Mouse (Mus musculus) adipocyte (in vitro differentiated cells): Measurements from ENCODE around the gene Mrps14.

ENCODE experiments used
- DNase-seq: peaks from one replicate; pipeline ENCODE4 v3.0.0-alpha.2; 2016; ENCODE audit warnings: low spot score

Mrps14 gene

DNA sequence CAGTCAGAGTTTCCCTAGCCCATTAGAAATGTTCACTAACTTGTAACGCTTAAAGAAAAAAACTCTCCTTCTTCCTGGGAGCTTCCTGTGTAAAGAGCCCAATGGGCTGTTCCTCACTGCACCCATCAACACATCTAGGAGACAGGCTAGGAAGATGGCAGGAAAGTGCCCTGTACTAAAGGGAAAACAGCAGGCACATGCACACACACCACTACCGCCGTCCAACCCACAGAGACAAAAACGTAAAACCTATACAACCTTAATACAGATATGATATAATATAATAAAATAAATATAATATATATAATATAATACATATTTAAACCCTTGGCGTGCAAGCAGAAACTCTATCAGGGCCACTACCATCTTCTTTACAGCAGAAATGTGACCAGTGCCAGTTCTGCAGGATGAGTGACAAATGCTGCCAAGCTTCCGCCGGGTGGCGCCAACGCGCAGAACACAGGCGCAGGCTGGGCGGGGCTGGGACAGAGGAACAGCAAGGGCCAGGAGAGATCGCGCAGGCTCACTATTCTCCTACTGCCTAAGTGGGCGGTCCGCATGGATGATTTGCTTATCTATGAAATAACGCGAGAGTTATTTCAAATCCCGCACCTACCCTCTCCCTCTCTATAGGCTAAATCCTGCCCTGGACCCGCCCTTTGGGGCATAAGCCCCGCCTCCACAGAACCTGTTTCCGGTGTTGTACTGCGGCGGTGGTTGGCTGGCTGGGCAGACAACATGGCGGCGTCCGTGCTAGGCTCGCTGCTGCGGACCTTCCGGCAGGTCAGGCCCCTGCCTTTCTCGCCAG is at the start of gene Mrps14:
Gene Mrps14 (plus strand): TSS at position 687 of the 808 bp plus-strand sequence.
- peak; percentile 100 for DNase-seq

DNA sequence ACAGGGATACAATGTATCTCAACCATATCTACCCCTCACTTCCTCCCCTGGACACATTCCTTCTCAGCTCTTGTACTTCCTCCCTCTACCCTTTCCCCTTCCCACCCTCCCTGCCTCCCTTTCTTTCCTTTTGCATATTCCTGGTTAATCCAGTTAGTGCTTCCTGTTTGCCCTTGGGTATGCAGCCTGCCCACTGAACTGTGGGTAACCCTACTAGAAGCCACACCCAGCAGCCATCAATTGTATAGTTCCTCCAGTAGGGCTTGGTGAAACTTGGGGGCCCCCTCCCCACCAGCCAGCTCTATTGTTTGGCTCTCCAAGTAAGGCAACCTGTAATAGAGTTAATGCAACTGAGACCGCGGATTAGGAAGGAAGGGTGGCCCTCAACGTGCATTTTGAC is 49.4 kb upstream of the Mrps14 start:
- no peak for DNase-seq

DNA sequence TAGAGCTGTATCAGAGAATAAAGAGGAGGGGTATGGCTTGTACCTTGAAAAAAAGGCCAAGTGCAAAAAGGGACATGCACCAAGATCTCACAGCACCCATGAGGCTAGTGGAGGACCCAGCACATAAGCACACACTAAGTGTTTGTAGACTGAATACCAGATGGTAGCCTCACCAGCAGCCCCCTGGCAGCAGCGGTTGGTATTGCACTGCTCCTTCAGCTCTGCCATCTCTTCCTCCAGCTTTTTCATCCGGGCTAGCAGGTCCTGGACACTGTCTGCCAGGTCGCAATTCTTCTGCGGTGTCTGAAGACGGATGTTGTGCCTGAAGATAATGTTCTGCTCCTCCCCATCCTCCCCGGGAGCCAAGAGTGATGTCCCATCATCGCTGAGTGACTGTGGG is 47.7 kb upstream of the Mrps14 start:
- DNase-seq: no peak

DNA sequence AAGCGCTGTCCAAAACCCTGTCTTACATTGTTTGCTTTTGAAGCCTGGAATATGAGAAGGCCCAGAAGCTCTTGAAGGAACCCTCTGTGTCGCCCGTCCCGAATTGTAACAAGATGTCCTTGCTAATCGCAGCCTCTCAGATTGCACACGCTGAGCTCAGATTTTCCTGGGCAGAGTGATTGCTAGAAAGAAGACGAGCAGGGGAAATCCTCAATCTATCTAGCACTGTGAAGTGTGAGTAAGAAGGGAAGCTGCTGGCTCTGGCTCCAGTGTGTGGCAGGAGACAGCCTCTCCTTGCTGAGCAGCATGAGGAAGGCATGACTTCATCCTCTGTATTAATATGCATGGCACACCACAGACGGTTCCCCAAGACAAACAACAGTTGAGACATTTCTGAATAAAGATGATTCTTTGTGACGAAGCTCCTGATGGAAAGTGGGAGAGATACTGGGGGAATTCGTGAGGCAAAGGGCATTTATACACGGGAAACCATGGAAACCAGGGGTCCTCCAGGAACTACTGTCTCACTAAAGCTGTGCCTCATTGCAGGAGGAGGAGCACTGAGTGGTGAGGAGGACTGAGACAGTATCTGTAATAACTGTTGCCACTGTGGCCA is 45.6 kb upstream of the Mrps14 start:
- no peak for DNase-seq

DNA sequence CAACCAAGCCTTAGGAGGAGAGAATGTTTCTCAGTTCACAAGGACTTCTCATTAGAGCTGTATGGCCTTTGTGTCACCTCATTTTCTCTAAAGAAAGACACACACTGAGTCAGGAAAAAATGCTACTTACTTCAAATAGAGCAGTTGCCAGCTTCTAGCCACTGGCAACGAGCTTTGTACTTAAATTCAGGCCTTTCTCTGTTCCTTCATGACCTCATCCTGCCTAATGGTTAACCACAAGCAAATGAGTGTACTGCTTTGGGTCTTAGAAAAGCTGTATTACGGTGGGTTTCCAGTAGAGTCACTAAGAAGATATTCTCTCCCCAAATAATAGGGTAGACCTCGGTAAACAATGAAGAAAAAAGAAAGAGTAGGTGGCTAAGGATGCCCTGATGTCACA is 44.3 kb upstream of the Mrps14 start:
- DNase-seq: no peak

GRCm38 (mm10) chr1:160153480-160153879 is 41.5 kb upstream of the Mrps14 start, which contains the start of gene Tnn:
Tnn (minus strand) TSS chr1:160153580.
- no peak for DNase-seq

- DNase-seq: no peak
These were observed 36.8 kb upstream of the Mrps14 start for GRCm38 (mm10) chr1:160158190-160158589.

- DNase-seq: no peak
These were observed 28.4 kb upstream of the Mrps14 start for GRCm38 (mm10) chr1:160166600-160166999.

- no peak for DNase-seq
These were observed 18.1 kb upstream of the Mrps14 start for GRCm38 (mm10) chr1:160176903-160177302.

- DNase-seq: no peak
These were observed 13.8 kb upstream of the Mrps14 start for GRCm38 (mm10) chr1:160181216-160181615.

- DNase-seq: peak; percentile 73
These were observed 10.5 kb upstream of the Mrps14 start for GRCm38 (mm10) chr1:160184506-160184905.

DNA sequence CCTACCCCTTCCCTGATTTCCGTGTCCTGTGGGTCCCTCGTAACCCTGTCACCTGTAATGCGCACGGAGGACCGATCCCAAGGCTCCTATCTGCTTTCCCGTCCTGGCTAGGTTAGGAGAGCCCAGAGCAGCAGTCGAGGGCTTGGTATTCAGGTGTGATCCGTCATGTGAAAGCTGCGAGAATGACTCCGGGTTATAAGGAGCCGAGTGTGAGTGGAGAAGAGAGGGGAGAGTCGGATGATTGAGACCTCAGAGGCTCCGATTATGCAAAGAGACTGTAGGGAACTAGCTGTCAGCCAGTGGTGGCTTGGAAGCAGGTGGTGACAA is 285 bp downstream of the Mrps14 start:
- DNase-seq: no peak

GRCm38 (mm10) chr1:160205486-160205885 is 10.5 kb downstream of the Mrps14 start:
- peak; percentile 49 for DNase-seq

- DNase-seq: no peak
These were observed 14.8 kb downstream of the Mrps14 start for GRCm38 (mm10) chr1:160209844-160210243.

DNA sequence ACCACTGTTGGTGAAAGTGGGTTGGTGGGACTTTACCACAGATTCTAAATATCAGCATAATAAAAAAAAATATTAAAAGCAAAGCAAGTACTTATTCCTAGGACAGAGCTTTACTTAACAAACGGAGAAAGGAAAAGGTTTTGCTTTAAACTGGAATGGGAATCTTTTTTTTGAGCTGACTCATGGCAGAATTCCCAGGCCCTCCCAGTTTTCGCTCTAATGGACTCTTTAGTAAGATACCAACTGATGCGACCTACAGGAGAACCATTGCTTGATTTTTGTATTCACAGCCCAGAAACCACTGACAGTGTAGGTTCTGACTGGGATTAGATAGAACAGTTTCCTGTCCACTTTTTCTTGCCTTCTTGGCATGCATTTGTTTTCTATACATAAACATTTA is 15.6 kb downstream of the Mrps14 start:
- DNase-seq: peak; percentile 62

DNA sequence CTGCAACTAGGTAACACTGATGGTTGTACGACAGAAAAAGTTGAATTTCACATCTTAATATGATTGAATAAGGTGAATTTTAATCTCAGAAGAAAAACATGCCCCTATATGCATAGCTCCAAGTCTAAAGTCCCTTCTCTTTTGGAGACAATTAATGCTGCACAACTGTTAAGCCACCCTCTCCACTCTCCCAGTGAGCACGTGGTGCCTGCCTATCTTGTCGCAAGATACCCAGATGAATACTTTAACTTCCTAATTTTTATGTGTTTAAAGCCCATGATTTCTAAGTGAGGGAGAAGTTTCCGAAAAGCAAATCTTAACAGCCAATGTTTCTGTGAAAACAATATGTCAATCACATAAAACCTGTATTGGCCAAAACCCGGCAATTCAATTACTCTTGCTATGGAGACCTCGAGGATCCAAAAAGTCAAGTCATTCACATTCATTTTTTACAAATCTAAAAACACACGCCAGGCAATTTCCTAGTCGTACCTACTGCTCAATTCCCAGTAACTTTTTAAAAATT is 16.6 kb downstream of the Mrps14 start:
- DNase-seq: no peak

DNA sequence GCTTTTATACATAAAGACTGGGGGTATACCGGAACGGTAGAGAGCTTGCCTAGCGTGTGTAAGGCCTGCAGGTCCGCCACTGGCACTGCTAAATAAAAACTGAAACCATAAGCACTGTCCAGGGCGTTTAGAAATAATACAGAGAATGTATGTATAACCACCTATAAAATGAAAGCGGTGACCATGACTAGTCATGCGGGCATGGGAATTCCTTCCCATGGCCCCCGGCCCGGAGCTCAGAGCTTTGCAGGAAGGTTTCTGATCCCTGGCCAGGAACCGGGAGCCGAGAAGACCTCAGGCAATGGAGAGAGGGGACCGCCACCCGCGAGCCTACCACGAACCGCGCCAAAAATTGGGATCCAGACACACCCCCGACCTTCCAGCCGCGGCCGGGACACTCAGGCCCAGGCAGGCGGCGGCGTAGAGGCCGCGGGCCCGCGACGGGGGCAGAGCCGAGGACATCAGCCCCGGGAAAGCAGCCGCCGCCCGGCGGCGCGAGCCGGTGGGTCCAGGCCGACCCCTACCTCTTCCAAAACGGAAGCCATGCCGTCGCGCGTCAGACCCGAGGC is 17.2 kb downstream of the Mrps14 start:
- DNase-seq: peak; percentile 51

DNA sequence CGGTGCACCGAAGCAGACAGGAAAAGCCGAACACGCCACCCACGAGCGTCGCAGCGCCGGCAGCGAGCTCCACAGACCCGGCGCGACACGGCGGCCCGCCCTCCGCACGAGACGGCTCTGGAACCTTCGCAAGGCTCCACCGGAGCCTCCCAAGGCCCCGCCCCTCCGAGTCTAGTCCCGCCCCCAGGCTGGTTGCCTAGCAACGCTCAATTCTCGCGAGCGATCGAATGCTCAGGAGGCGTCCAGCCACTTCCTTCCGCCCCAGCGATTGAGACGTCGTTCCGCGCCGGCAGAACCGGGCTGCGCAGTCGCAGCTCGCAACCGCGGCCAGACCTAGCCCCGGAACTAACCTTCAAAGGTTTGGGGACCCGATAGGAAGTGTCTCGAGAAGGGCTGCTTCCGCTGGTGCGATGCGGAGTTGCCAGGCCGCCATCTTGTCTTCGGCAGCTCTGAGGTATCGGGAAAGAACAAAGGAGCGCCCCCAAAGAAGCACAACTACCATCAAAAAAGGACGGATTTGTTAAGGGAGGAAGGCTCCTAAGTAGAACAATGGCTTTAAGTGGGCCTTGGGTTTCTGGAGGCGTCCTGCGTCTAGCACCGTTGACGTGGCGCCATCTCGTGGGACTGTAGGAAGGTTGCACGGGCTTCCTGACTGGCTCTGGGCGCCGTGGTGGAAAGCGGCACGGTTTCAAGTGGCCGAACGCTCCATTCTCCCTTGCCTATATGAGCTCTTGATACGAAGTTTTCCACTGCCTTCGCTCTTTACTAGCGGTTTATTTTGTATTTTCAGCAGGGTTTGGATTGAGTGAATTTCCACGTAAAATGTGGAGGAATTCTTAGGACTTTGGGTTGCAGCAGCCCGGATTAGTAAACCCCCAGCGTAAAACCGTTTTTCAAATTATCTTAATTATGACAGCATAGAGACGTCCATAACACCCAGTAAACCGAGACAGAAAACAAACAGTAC is 18.0 kb downstream of the Mrps14 start, which contains the start of gene Cacybp:
Gene Cacybp (minus strand): TSS at position 173 of the 967 bp plus-strand sequence.
- DNase-seq: peak; percentile 99

- DNase-seq: no peak
These were observed 19.2 kb downstream of the Mrps14 start for GRCm38 (mm10) chr1:160214171-160214570.

DNA sequence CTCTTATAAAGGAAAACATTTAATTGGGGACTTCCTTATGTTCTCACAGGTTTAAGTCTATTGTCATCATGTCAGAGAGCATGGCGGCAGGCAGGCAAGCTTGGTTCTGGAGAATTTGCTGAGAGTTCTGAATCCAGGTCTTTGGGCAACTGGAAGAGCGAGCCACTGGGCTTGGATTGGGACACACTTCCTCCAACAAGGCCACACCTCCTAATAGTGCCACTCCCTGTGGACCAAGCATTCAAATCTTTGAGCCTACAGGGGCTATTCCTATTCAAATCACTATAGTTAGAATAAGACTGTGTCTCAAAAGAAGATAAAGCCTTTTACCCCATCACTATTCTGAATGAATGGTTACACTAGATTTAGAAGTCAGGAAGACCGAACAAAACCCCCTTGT is 22.9 kb downstream of the Mrps14 start:
- no peak for DNase-seq

- no peak for DNase-seq
These were observed 29.1 kb downstream of the Mrps14 start for GRCm38 (mm10) chr1:160224093-160224492.

- DNase-seq: no peak
These were observed 32.2 kb downstream of the Mrps14 start for GRCm38 (mm10) chr1:160227196-160227595.
